8 mouse cellular contexts compared by ENCODE assay signal in the genomic region with DNA sequence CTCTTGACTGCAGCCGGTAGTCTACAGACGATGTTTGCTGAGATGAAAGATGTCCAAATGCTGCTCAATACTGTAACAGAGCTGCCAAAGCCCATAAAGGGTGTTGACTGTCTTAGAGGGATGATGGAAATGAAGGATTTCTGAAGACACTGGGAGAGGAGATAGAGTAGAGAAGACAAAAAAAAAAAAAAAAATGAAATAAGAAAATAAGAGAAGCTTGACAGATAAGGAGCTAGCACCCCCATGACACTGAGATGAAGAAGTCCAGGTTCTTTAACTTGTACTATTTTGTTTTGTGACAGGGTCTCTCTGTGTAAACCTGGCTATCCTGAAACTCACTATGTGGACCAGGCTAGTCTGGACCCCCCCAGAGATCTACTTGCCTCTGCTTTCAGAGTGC. TPM values are rescaled to one million over a fixed set of nuclear protein-coding genes. Genes with fewer than 3 reads are reported as not detected.
A peak's percentile ranks its signal among the peaks of the same experiment; 100 is the strongest.
DNase-seq lines count a peak whose midpoint lies in the region; ATAC-seq and TF ChIP-seq lines count a peak whose summit lies in the region.

No protein-coding gene starts in this region.

- H3K4me2 ChIP-seq in lung, postnatal 0 days (replicated peaks; ENCODE audit: low read depth, low read length): peak overlapping the region; percentile 92; the same call in 1 of the 2 replicates
- peak overlapping the region; percentile 97; the same call in 1 of the 2 replicates for H3K4me2 ChIP-seq in limb, embryonic 11.5 days (ENCODE audit: low read depth, severe bottlenecking)
- H3K4me2 ChIP-seq in neural tube, embryonic 15.5 days: peak overlapping the region; percentile 88

- H3K4me1 ChIP-seq in erythroblast, embryonic 14.5 days (ENCODE audit: control insufficient read depth): peaks cover 21% of the 10 kb centered on the region
- H3K4me1 ChIP-seq in lung, postnatal 0 days (ENCODE audit: insufficient read depth, low read depth, low read length): peaks cover 4% of the 10 kb centered on the region; the same call in 1 of the 2 replicates
- H3K4me1 ChIP-seq in limb, embryonic 11.5 days (ENCODE audit: control insufficient read depth, insufficient read depth, low read length): peaks cover 3% of the 10 kb centered on the region
- H3K4me1 ChIP-seq in neural tube, embryonic 15.5 days: peaks cover 29% of the 10 kb centered on the region

- peaks cover 1% of the 10 kb centered on the region for H3K9me3 ChIP-seq in erythroblast, embryonic 14.5 days (ENCODE audit: control insufficient read depth, low read length)
- H3K9me3 ChIP-seq in lung, postnatal 0 days (ENCODE audit: low read length): no peaks in the 10 kb centered on the region
- no peaks in the 10 kb centered on the region for H3K9me3 ChIP-seq in limb, embryonic 11.5 days (ENCODE audit: control insufficient read depth, low read length)
- H3K9me3 ChIP-seq in neural tube, embryonic 15.5 days (replicated peaks): no peaks in the 10 kb centered on the region

- no peak overlapping the region; the same call in 1 of the 2 replicates for H3K9ac ChIP-seq in lung, postnatal 0 days (replicated peaks; ENCODE audit: low read depth)
- no peak overlapping the region for H3K9ac ChIP-seq in limb, embryonic 11.5 days (ENCODE audit: low read length)
- no peak overlapping the region for H3K9ac ChIP-seq in neural tube, embryonic 15.5 days (replicated peaks)

- TF ChIP-seq CTCF in lung, postnatal 0 days (IDR thresholded peaks at IDR 0.05): no peak

- no peaks in the 10 kb centered on the region for H3K36me3 ChIP-seq in erythroblast, embryonic 14.5 days (ENCODE audit: control insufficient read depth)
- no peaks in the 10 kb centered on the region for H3K36me3 ChIP-seq in lung, postnatal 0 days (ENCODE audit: insufficient read depth, low read length)
- H3K36me3 ChIP-seq in limb, embryonic 11.5 days (ENCODE audit: control insufficient read depth, insufficient read depth, low read length): no peaks in the 10 kb centered on the region
- H3K36me3 ChIP-seq in neural tube, embryonic 15.5 days: no peaks in the 10 kb centered on the region

- no peak for DNase-seq in lung, postnatal 0 days (ENCODE audit: low spot score)
- no peak for DNase-seq in lung, postnatal 10 days
- no peak for DNase-seq in limb, embryonic 11.5 days (ENCODE audit: low spot score)
- no peak for DNase-seq in cerebellum, postnatal 10 days
- no peak for DNase-seq in right cerebral cortex, postnatal 4 days

- 22% methylated on average over 2 of the region's 2 CpGs for WGBS in lung, postnatal 0 days
- WGBS in limb, embryonic 11.5 days: 35% methylated on average over 2 of the region's 2 CpGs
- WGBS in neural tube, embryonic 15.5 days: 35% methylated on average over 2 of the region's 2 CpGs

- H3K27ac ChIP-seq in lung, postnatal 0 days (ENCODE audit: low read length): no peak overlapping the region
- H3K27ac ChIP-seq in limb, embryonic 11.5 days (replicated peaks; ENCODE audit: low read depth, low read length): no peak overlapping the region
- H3K27ac ChIP-seq in neural tube, embryonic 15.5 days (replicated peaks): no peak overlapping the region

- ATAC-seq in erythroblast, adult 5-6 weeks (replicated peaks; ENCODE audit: low FRiP score, poor library complexity, severe bottlenecking): no peak
- no peak for ATAC-seq in lung, postnatal 0 days
- no peak for ATAC-seq in limb, embryonic 11.5 days (ENCODE audit: insufficient number of reproducible peaks, low FRiP score, low TSS enrichment, low read depth)
- no peak for ATAC-seq in neural tube, embryonic 15.5 days (ENCODE audit: low FRiP score)

- H3K4me3 ChIP-seq in erythroblast, embryonic 14.5 days (replicated peaks): peak overlapping the region; percentile 80
- peak overlapping the region; percentile 87; the same call in 1 of the 2 replicates for H3K4me3 ChIP-seq in lung, postnatal 0 days (ENCODE audit: low read depth, low read length)
- H3K4me3 ChIP-seq in limb, embryonic 11.5 days (ENCODE audit: low read depth, low read length): no peak overlapping the region
- H3K4me3 ChIP-seq in neural tube, embryonic 15.5 days (replicated peaks): peak overlapping the region; percentile 87

- H3K27me3 ChIP-seq in erythroblast, embryonic 14.5 days (ENCODE audit: control insufficient read depth): peaks cover 40% of the 10 kb centered on the region
- H3K27me3 ChIP-seq in lung, postnatal 0 days (replicated peaks; ENCODE audit: insufficient read depth, low read length): no peaks in the 10 kb centered on the region
- no peaks in the 10 kb centered on the region for H3K27me3 ChIP-seq in limb, embryonic 11.5 days (ENCODE audit: control insufficient read depth, insufficient read depth, low read length)
- H3K27me3 ChIP-seq in neural tube, embryonic 15.5 days (replicated peaks): peaks cover 9% of the 10 kb centered on the region; the same call in 1 of the 2 replicates

- TF ChIP-seq EP300 in lung, postnatal 0 days (IDR thresholded peaks at IDR 0.05): no peak

RNA-seq across cellular contexts. Expression of gene Snx25, which starts 1.1 kb away (rescaled TPM):
- 0.32 and 0.38 TPM in 2 replicates for polyA plus RNA-seq in erythroblast, embryonic 14.5 days (2012)
- 6.9 and 8.4 TPM in 2 replicates for total RNA-seq in erythroblast, adult 5-6 weeks (2015; ENCODE audit: low replicate concordance)
- 4.3 and 10.1 TPM in 2 replicates for total RNA-seq in erythroblast, adult 5-6 weeks (2017; ENCODE audit: low replicate concordance)
- 34.5 and 35.2 TPM in 2 replicates for polyA plus RNA-seq in lung, postnatal 0 days (2015; fragmentation: Nextera tagmentation; extraction: Ambion mirVana)
- polyA plus RNA-seq in limb, embryonic 11.5 days (2014; fragmentation: Nextera tagmentation; extraction: Ambion mirVana): 5.4 and 6.5 TPM in 2 replicates
- 11.2 and 12.0 TPM in 2 replicates for polyA plus RNA-seq in neural tube, embryonic 15.5 days (2015; fragmentation: Nextera tagmentation; extraction: Ambion mirVana)

RNA-seq across cellular contexts. Expression of gene Cfap97, which starts 1.5 kb away (rescaled TPM):
- 0.07 and 0.15 TPM in 2 replicates for polyA plus RNA-seq in erythroblast, embryonic 14.5 days (2012)
- total RNA-seq in erythroblast, adult 5-6 weeks (2015; ENCODE audit: low replicate concordance): 14.6 and 15.4 TPM in 2 replicates
- 5.0 and 5.3 TPM in 2 replicates for total RNA-seq in erythroblast, adult 5-6 weeks (2017; ENCODE audit: low replicate concordance)
- polyA plus RNA-seq in lung, postnatal 0 days (2015; fragmentation: Nextera tagmentation; extraction: Ambion mirVana): 25.8 and 29.5 TPM in 2 replicates
- polyA plus RNA-seq in limb, embryonic 11.5 days (2014; fragmentation: Nextera tagmentation; extraction: Ambion mirVana): 24.5 and 25.8 TPM in 2 replicates
- 25.0 and 26.5 TPM in 2 replicates for polyA plus RNA-seq in neural tube, embryonic 15.5 days (2015; fragmentation: Nextera tagmentation; extraction: Ambion mirVana)

RNA-seq across cellular contexts. Expression of gene Slc25a4, which starts 58.0 kb away (rescaled TPM):
- 0.24 and 0.45 TPM in 2 replicates for polyA plus RNA-seq in erythroblast, embryonic 14.5 days (2012)
- 10.7 and 12.9 TPM in 2 replicates for total RNA-seq in erythroblast, adult 5-6 weeks (2015; ENCODE audit: low replicate concordance)
- total RNA-seq in erythroblast, adult 5-6 weeks (2017; ENCODE audit: low replicate concordance): 10.6 and 15.1 TPM in 2 replicates
- 292 and 307 TPM in 2 replicates for polyA plus RNA-seq in lung, postnatal 0 days (2015; fragmentation: Nextera tagmentation; extraction: Ambion mirVana)
- 461 and 472 TPM in 2 replicates for polyA plus RNA-seq in limb, embryonic 11.5 days (2014; fragmentation: Nextera tagmentation; extraction: Ambion mirVana)
- polyA plus RNA-seq in neural tube, embryonic 15.5 days (2015; fragmentation: Nextera tagmentation; extraction: Ambion mirVana): 979 and 1,100 TPM in 2 replicates

Comparison
In these comparisons a context has a peak if more than half of its experiments do, and no peak if none do; other contexts are left out.
1. RNA of gene Cfap97, which starts 1.5 kb away (polyA plus RNA-seq): 25.0 to 26.5 TPM in neural tube, embryonic 15.5 days, 25.8 to 29.5 TPM in lung, postnatal 0 days and 24.5 to 25.8 TPM in limb, embryonic 11.5 days; 0.07 to 0.15 TPM in erythroblast, embryonic 14.5 days; every median in the first group is over 10 times any median in the second.
2. RNA of gene Slc25a4, which starts 58.0 kb away (polyA plus RNA-seq): 979 to 1,100 TPM in neural tube, embryonic 15.5 days, 461 to 472 TPM in limb, embryonic 11.5 days and 292 to 307 TPM in lung, postnatal 0 days; 0.24 to 0.45 TPM in erythroblast, embryonic 14.5 days; every median in the first group is over 100 times any median in the second.
3. Peak in every context shown above with its lines, with median percentiles within 50 percentile points of each other: H3K4me2 ChIP-seq.